Mouse (Mus musculus) embryonic fibroblast, embryonic 13.5 days (primary cell): Measurements from ENCODE around the gene Tcf3.

Experiments
- CTCF ChIP-seq: IDR thresholded peaks from 2 replicates; pipeline ENCODE4 v1.5.1; 2011; ENCODE audit warnings: mild to moderate bottlenecking, control low read depth, low read length, moderate library complexity, borderline replicate concordance; ENCODE audit not compliant: insufficient read depth
- POLR2A ChIP-seq: IDR thresholded peaks from 2 replicates; pipeline ENCODE4 v1.6.1; 2011; ENCODE audit warnings: low read depth, mild to moderate bottlenecking, control low read depth, low read length, moderate library complexity

GRCm38 (mm10) chr10:80459671-80460070 is 26.2 kb upstream of the Tcf3 start:
- TF ChIP-seq POLR2A (no peak), CTCF (no peak)
